9 mouse cellular contexts compared by ENCODE assay signal in the genomic region with DNA sequence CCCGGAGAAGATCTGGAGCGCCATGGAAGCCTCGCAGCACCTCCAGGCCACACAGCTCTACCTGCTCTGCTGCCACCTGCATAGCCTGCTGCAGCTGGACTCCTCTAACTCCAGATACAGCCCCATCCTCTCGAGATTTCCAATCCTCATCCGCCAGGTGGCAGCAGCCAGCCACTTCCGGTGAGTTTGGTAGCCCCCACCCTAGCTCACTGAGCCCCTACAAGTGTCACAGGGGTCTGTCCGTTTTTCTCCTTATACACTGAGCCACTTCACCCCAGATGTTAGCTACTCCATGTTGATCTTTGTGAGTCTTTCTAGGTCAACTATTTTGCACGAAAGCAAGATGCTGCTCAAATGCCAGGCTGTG. TPM values are rescaled to one million over a fixed set of nuclear protein-coding genes. Genes with fewer than 3 reads are reported as not detected.
DNase-seq lines count a peak whose midpoint lies in the region; ATAC-seq and TF ChIP-seq lines count a peak whose summit lies in the region.
"Had no signal": no experiment of that assay in that cellular context is flagged by ENCODE, and none has a peak within 500 bp of the region (broad histone marks: within the 10 kb centered on the region; RNA-seq: fewer than 3 reads in every experiment).

No protein-coding gene starts in this region.

- no peak for ATAC-seq in cerebellum, adult (ENCODE audit: insufficient number of reproducible peaks, low FRiP score, low TSS enrichment)
- no peak for ATAC-seq in embryonic facial prominence, embryonic 11.5 days (replicated peaks; ENCODE audit: insufficient number of reproducible peaks, low FRiP score, low TSS enrichment, low read depth)
- peak; percentile 18 for ATAC-seq in kidney, postnatal 0 days (replicated peaks; ENCODE audit: low FRiP score, low read depth)
- 0 out of 2 replicates have a peak, but pooled peaks have one; percentile 10 for ATAC-seq in megakaryocyte-erythroid progenitor cell, adult 5-6 weeks (replicated peaks; ENCODE audit: low FRiP score, low TSS enrichment, poor library complexity, severe bottlenecking)

- H3K9me3 ChIP-seq in ES-Bruce4 (replicated peaks; ENCODE audit: control insufficient read depth, insufficient read depth, low read length, poor library complexity, severe bottlenecking), result no peaks in the 10 kb centered on the region
- H3K9me3 ChIP-seq in embryonic facial prominence, embryonic 11.5 days (replicated peaks; ENCODE audit: control insufficient read depth, low read length), result no peaks in the 10 kb centered on the region
- H3K9me3 ChIP-seq in kidney, postnatal 0 days (replicated peaks; ENCODE audit: low read length), result no peaks in the 10 kb centered on the region
- H3K9me3 ChIP-seq: heart, embryonic 15.5 days had no signal

- 50% methylated on average over 8 of the region's 8 CpGs for WGBS in embryonic facial prominence, embryonic 11.5 days
- 29% methylated on average over 8 of the region's 8 CpGs for WGBS in kidney, postnatal 0 days

- peak; percentile 56 for DNase-seq in cerebellum, adult 11 months
- DNase-seq in embryonic facial prominence, embryonic 11.5 days (ENCODE audit: low spot score), result peak; percentile 76
- peak; percentile 69 for DNase-seq in kidney, postnatal 0 days (ENCODE audit: low spot score)
- DNase-seq in thymus, postnatal 10 days (ENCODE audit: low spot score in 2 of 2), result peak; percentile 19 to 56
- no peak for DNase-seq in spleen, adult 12 weeks (ENCODE audit: low spot score)

- TF ChIP-seq EP300 in ES-Bruce4 (IDR thresholded peaks at IDR 0.05; ENCODE audit: insufficient read depth, low read depth, low read length), result no peak

- H3K4me1 ChIP-seq in ES-Bruce4 (ENCODE audit: control insufficient read depth, insufficient read depth, low read length), result peaks cover 4% of the 10 kb centered on the region
- H3K4me1 ChIP-seq in embryonic facial prominence, embryonic 11.5 days (ENCODE audit: control insufficient read depth, insufficient read depth, low read length), result no peaks in the 10 kb centered on the region; the same call in 1 of the 2 replicates
- peaks cover 10% of the 10 kb centered on the region; the same call in 1 of the 2 replicates for H3K4me1 ChIP-seq in kidney, postnatal 0 days (replicated peaks; ENCODE audit: insufficient read depth, low read length)

- no peak for TF ChIP-seq POLR2A in ES-Bruce4 (IDR thresholded peaks at IDR 0.05; ENCODE audit: insufficient read depth, low read length)

- no peak overlapping the region for H3K4me2 ChIP-seq in embryonic facial prominence, embryonic 11.5 days (ENCODE audit: low read depth, low read length)
- no peak overlapping the region for H3K4me2 ChIP-seq in kidney, postnatal 0 days (ENCODE audit: low read length)
- H3K4me2 ChIP-seq: heart, embryonic 15.5 days had no signal

- peak; percentile 75 for TF ChIP-seq CTCF in ES-Bruce4 (IDR thresholded peaks at IDR 0.05; ENCODE audit: low read depth, low read length)
- peak; percentile 70 for TF ChIP-seq CTCF in kidney, postnatal 0 days (IDR thresholded peaks at IDR 0.05; ENCODE audit: low read depth)

- peaks cover 21% of the 10 kb centered on the region for H3K36me3 ChIP-seq in ES-Bruce4 (ENCODE audit: control insufficient read depth, insufficient read depth, low read length, poor library complexity, severe bottlenecking)
- peaks cover 10% of the 10 kb centered on the region for H3K36me3 ChIP-seq in embryonic facial prominence, embryonic 11.5 days (replicated peaks; ENCODE audit: control insufficient read depth, insufficient read depth, low read depth, low read length)
- H3K36me3 ChIP-seq in kidney, postnatal 0 days (ENCODE audit: insufficient read depth, low read length), result peaks cover 46% of the 10 kb centered on the region

- no peaks in the 10 kb centered on the region for H3K27me3 ChIP-seq in ES-Bruce4 (ENCODE audit: control insufficient read depth, insufficient read depth, low read length, poor library complexity, severe bottlenecking)
- H3K27me3 ChIP-seq in embryonic facial prominence, embryonic 11.5 days (ENCODE audit: control insufficient read depth, insufficient read depth, low read length), result no peaks in the 10 kb centered on the region
- no peaks in the 10 kb centered on the region for H3K27me3 ChIP-seq in kidney, postnatal 0 days (ENCODE audit: insufficient read depth, low read length)
- H3K27me3 ChIP-seq: heart, embryonic 15.5 days had no signal

- peak overlapping the region; percentile 28 for H3K9ac ChIP-seq in ES-Bruce4 (ENCODE audit: low read depth, poor library complexity, severe bottlenecking)
- no peak overlapping the region for H3K9ac ChIP-seq in embryonic facial prominence, embryonic 11.5 days (replicated peaks; ENCODE audit: low read length)
- no peak overlapping the region for H3K9ac ChIP-seq in kidney, postnatal 0 days (ENCODE audit: low read depth, low read length)
- H3K9ac ChIP-seq: heart, embryonic 15.5 days had no signal

- H3K4me3 ChIP-seq in ES-Bruce4 (ENCODE audit: low read depth, low read length), result peak overlapping the region; percentile 26
- no peak overlapping the region for H3K4me3 ChIP-seq in embryonic facial prominence, embryonic 11.5 days (ENCODE audit: low read depth, low read length)
- no peak overlapping the region for H3K4me3 ChIP-seq in kidney, postnatal 0 days (replicated peaks; ENCODE audit: low read depth, low read length)
- H3K4me3 ChIP-seq: heart, embryonic 15.5 days had no signal

- H3K27ac ChIP-seq in ES-Bruce4 (ENCODE audit: insufficient read depth, low read length), result peak overlapping the region; percentile 48
- H3K27ac ChIP-seq in embryonic facial prominence, embryonic 11.5 days (replicated peaks; ENCODE audit: low read depth, low read length), result no peak overlapping the region
- no peak overlapping the region; the same call in 1 of the 2 replicates for H3K27ac ChIP-seq in kidney, postnatal 0 days
- H3K27ac ChIP-seq: heart, embryonic 15.5 days had no signal

RNA-seq across cellular contexts. Expression of a gene that starts 2.0 kb away (rescaled TPM):
- 7.4 and 13.5 TPM in 2 replicates for polyA plus RNA-seq in ES-Bruce4 (2011; ENCODE audit: insufficient read depth, insufficient read length, low read depth, missing spikeins)
- 12.5 and 14.5 TPM in 2 replicates for polyA plus RNA-seq in embryonic facial prominence, embryonic 11.5 days (2014; fragmentation: Nextera tagmentation; extraction: Ambion mirVana)
- 22.8 and 23.3 TPM in 2 replicates for polyA plus RNA-seq in kidney, postnatal 0 days (2015; fragmentation: Nextera tagmentation; extraction: Ambion mirVana)
- total RNA-seq in megakaryocyte-erythroid progenitor cell, adult 5-6 weeks (2014; fragmentation: Nextera tagmentation), result 12.4 and 19.1 TPM in 2 replicates
- 14.9 and 17.7 TPM in 2 replicates for total RNA-seq in megakaryocyte-erythroid progenitor cell, adult 5-6 weeks (2017)

RNA-seq across cellular contexts. Expression of a gene that starts 2.9 kb away (rescaled TPM):
- 15.6 and 20.6 TPM in 2 replicates for polyA plus RNA-seq in ES-Bruce4 (2011; ENCODE audit: insufficient read depth, insufficient read length, low read depth, missing spikeins)
- polyA plus RNA-seq in embryonic facial prominence, embryonic 11.5 days (2014; fragmentation: Nextera tagmentation; extraction: Ambion mirVana), result 26.1 and 28.4 TPM in 2 replicates
- polyA plus RNA-seq in kidney, postnatal 0 days (2015; fragmentation: Nextera tagmentation; extraction: Ambion mirVana), result 21.0 and 21.6 TPM in 2 replicates
- 37.2 and 51.6 TPM in 2 replicates for total RNA-seq in megakaryocyte-erythroid progenitor cell, adult 5-6 weeks (2014; fragmentation: Nextera tagmentation)
- total RNA-seq in megakaryocyte-erythroid progenitor cell, adult 5-6 weeks (2017), result 23.9 and 26.2 TPM in 2 replicates

RNA-seq across cellular contexts. Expression of a gene that starts 32.1 kb away (rescaled TPM):
- 22.8 and 23.4 TPM in 2 replicates for polyA plus RNA-seq in ES-Bruce4 (2011; ENCODE audit: insufficient read depth, insufficient read length, low read depth, missing spikeins)
- 51.2 and 52.0 TPM in 2 replicates for polyA plus RNA-seq in embryonic facial prominence, embryonic 11.5 days (2014; fragmentation: Nextera tagmentation; extraction: Ambion mirVana)
- polyA plus RNA-seq in kidney, postnatal 0 days (2015; fragmentation: Nextera tagmentation; extraction: Ambion mirVana), result 49.7 and 49.9 TPM in 2 replicates
- 17.8 and 20.8 TPM in 2 replicates for total RNA-seq in megakaryocyte-erythroid progenitor cell, adult 5-6 weeks (2014; fragmentation: Nextera tagmentation)
- 25.1 and 30.8 TPM in 2 replicates for total RNA-seq in megakaryocyte-erythroid progenitor cell, adult 5-6 weeks (2017)

RNA-seq across cellular contexts. Expression of a gene that starts 32.3 kb away (rescaled TPM):
- 24.3 and 29.0 TPM in 2 replicates for polyA plus RNA-seq in ES-Bruce4 (2011; ENCODE audit: insufficient read depth, insufficient read length, low read depth, missing spikeins)
- polyA plus RNA-seq in embryonic facial prominence, embryonic 11.5 days (2014; fragmentation: Nextera tagmentation; extraction: Ambion mirVana), result 24.8 and 26.5 TPM in 2 replicates
- 17.2 and 18.8 TPM in 2 replicates for polyA plus RNA-seq in kidney, postnatal 0 days (2015; fragmentation: Nextera tagmentation; extraction: Ambion mirVana)
- 21.7 and 23.6 TPM in 2 replicates for total RNA-seq in megakaryocyte-erythroid progenitor cell, adult 5-6 weeks (2014; fragmentation: Nextera tagmentation)
- 11.8 and 19.7 TPM in 2 replicates for total RNA-seq in megakaryocyte-erythroid progenitor cell, adult 5-6 weeks (2017)

RNA-seq across cellular contexts. Expression of a gene that starts 32.7 kb away (rescaled TPM):
- polyA plus RNA-seq in ES-Bruce4 (2011; ENCODE audit: insufficient read depth, insufficient read length, low read depth, missing spikeins), result 0.57 TPM in 1 of 2 replicates, not detected in the other
- 3.3 and 3.4 TPM in 2 replicates for polyA plus RNA-seq in embryonic facial prominence, embryonic 11.5 days (2014; fragmentation: Nextera tagmentation; extraction: Ambion mirVana)
- polyA plus RNA-seq in kidney, postnatal 0 days (2015; fragmentation: Nextera tagmentation; extraction: Ambion mirVana), result 0.20 and 0.31 TPM in 2 replicates
- not detected in 2 replicates for total RNA-seq in megakaryocyte-erythroid progenitor cell, adult 5-6 weeks (2014; fragmentation: Nextera tagmentation)
- total RNA-seq in megakaryocyte-erythroid progenitor cell, adult 5-6 weeks (2017), result 0.15 TPM in 1 of 2 replicates, not detected in the other

Comparison
In these comparisons a context has a peak if more than half of its experiments do, and no peak if none do; other contexts are left out.
1. ATAC-seq: peak in kidney, postnatal 0 days (single experiment) and megakaryocyte-erythroid progenitor cell, adult 5-6 weeks (single experiment); none in cerebellum, adult (single experiment) and embryonic facial prominence, embryonic 11.5 days (single experiment).